Mouse (Mus musculus): Measurements from ENCODE around the gene Rspo3. TPM values are rescaled to one million over a fixed set of nuclear protein-coding genes. Genes with fewer than 3 reads are reported as not detected.

Rspo3 gene
- polyA plus RNA-seq (2012; rRNA removed) = 0.37 TPM in 1 of 2 replicates, not detected in the other

DNA sequence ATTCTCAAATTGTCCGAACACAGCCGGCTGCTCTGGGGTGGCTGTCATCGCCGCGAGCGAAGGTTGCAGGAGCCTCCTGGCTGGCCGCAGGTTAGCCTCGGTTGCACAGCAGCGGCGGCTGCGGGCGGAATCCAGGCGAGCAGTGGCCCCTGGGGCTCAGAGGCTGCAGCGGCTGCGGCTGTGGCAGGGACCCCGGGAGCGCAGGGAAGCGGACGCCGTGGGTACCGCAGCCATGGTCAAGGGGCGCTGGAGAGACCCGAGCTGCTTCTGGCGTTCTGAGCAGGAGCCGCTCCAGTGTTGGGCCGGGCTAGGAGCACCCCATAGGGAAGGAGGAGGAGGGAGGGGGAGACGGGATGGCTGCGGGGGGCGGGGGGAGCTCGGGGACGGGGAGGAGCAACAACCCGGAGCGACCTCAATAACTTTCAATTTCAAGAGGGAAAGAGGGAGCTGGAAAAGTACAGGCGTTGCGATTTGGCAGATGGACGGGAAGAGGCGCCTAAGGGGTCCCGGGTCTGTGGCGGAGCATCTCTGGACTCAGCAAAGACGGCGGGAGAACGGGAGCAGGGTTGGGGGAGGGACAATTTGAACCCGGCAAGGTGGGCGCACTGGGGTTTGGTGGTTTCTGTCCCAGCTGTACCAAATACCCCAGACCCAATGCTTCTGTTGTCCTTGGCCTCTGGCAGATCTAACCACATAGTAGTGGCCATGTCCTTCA lies at the start of gene Rspo3:
Gene Rspo3 (minus strand): TSS at position 322 of the 715 bp plus-strand sequence.
- H3K4me3 ChIP-seq (ENCODE audit: control insufficient read depth, low read depth, low read length) = peak within 1 kb of the TSS; percentile 53
- H3K27me3 ChIP-seq (ENCODE audit: control insufficient read depth, insufficient read depth, low read length) = 0 out of 2 replicates have a peak, but pooled peaks cover 4% of the 10 kb centered on the region
- no peak within 1 kb of the TSS for H3K27ac ChIP-seq (ENCODE audit: control insufficient read depth, insufficient read depth, low read depth, low read length)
- TF ChIP-seq CTCF (IDR thresholded peaks at IDR 0.05; ENCODE audit: control insufficient read depth, insufficient read depth, insufficient replicate concordance, low read depth, low read length) = no peak
- no peak for TF ChIP-seq POLR2A (IDR thresholded peaks at IDR 0.05; ENCODE audit: control insufficient read depth, low read depth, low read length)
- peaks cover 12% of the 10 kb centered on the region for H3K4me1 ChIP-seq (ENCODE audit: control insufficient read depth, insufficient read depth, low read length)
- no peaks in the 10 kb centered on the region for H3K36me3 ChIP-seq (ENCODE audit: control insufficient read depth, insufficient read depth, low read length)

DNA sequence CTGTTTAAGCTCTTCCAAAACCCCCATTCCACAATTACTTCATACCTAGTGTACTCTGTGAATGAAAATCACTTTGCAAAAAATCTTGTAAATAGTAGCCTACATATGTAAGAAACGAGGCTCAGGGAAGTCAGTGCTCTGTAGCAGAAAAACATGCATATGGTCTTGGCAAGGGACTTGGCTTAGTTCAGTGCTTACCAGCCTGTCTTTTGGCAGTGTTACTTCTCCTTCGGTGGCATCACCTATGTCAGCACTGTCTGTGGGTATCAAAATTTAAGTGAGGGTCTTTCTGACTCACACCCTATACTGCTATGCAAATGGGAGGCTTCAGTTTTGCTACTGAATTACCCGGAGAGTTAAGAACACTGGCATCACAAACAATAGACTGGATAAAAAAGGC lies 46.3 kb upstream of the Rspo3 start:
- no peaks in the 10 kb centered on the region for H3K27me3 ChIP-seq (ENCODE audit: control insufficient read depth, insufficient read depth, low read length)
- TF ChIP-seq CTCF (IDR thresholded peaks at IDR 0.05; ENCODE audit: control insufficient read depth, insufficient read depth, insufficient replicate concordance, low read depth, low read length) (no peak), POLR2A (IDR thresholded peaks at IDR 0.05; ENCODE audit: control insufficient read depth, low read depth, low read length) (no peak)
- no peaks in the 10 kb centered on the region for H3K36me3 ChIP-seq (ENCODE audit: control insufficient read depth, insufficient read depth, low read length)
- no peaks in the 10 kb centered on the region for H3K4me1 ChIP-seq (ENCODE audit: control insufficient read depth, insufficient read depth, low read length)
- no peak overlapping the region for H3K27ac ChIP-seq (ENCODE audit: control insufficient read depth, insufficient read depth, low read depth, low read length)
- no peak overlapping the region for H3K4me3 ChIP-seq (ENCODE audit: control insufficient read depth, low read depth, low read length)

DNA sequence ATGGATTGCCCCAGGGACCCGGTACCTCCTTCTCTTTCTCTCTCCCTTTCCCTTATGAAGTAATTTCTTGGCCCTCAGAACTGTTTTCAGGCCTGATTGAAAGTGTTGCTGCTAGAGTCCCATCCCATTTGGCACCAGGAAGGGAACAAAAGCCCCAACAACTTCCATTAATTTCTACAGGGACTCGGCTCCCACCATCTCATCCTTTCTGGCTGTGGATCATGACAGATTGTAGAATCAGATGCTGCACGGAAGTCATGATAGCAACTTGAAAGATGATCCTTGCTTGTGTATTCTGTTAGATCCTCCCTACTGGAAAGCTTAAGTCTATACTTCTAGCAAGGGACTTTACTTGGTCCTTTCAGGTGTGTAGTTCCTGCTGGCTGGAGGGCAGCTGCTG lies 45.8 kb upstream of the Rspo3 start:
- Histone ChIP-seq H3K4me1 (ENCODE audit: control insufficient read depth, insufficient read depth, low read length) (no peaks in the 10 kb centered on the region), H3K27ac (ENCODE audit: control insufficient read depth, insufficient read depth, low read depth, low read length) (no peak overlapping the region), H3K4me3 (ENCODE audit: control insufficient read depth, low read depth, low read length) (no peak overlapping the region), H3K27me3 (ENCODE audit: control insufficient read depth, insufficient read depth, low read length) (no peaks in the 10 kb centered on the region), H3K36me3 (ENCODE audit: control insufficient read depth, insufficient read depth, low read length) (no peaks in the 10 kb centered on the region)
- TF ChIP-seq CTCF (IDR thresholded peaks at IDR 0.05; ENCODE audit: control insufficient read depth, insufficient read depth, insufficient replicate concordance, low read depth, low read length) = no peak

DNA sequence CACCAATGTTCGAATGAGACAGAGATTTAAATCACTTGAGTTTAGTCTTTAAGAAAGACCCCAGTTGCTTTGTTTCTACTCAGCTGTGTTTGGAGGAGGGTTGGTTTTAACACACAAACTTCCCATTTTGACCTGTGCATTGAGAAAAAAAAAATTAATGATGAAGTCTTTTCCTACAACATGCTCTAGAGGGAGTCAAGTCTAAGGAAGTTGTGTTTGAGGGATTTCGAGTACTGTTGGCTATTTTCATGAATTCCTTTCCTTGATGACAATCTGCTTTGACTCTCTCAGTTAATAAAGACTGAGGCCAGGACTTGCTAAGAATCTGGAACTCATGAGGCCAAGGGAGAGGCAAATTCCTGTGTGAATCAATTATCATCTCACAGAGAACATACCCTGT lies 20.3 kb upstream of the Rspo3 start:
- Histone ChIP-seq H3K27me3 (ENCODE audit: control insufficient read depth, insufficient read depth, low read length) (no peaks in the 10 kb centered on the region), H3K36me3 (ENCODE audit: control insufficient read depth, insufficient read depth, low read length) (no peaks in the 10 kb centered on the region), H3K4me3 (ENCODE audit: control insufficient read depth, low read depth, low read length) (no peak overlapping the region), H3K4me1 (ENCODE audit: control insufficient read depth, insufficient read depth, low read length) (no peaks in the 10 kb centered on the region), H3K27ac (ENCODE audit: control insufficient read depth, insufficient read depth, low read depth, low read length) (no peak overlapping the region)
- no peak for TF ChIP-seq POLR2A (IDR thresholded peaks at IDR 0.05; ENCODE audit: control insufficient read depth, low read depth, low read length)
- no peak for TF ChIP-seq CTCF (IDR thresholded peaks at IDR 0.05; ENCODE audit: control insufficient read depth, insufficient read depth, insufficient replicate concordance, low read depth, low read length)

DNA sequence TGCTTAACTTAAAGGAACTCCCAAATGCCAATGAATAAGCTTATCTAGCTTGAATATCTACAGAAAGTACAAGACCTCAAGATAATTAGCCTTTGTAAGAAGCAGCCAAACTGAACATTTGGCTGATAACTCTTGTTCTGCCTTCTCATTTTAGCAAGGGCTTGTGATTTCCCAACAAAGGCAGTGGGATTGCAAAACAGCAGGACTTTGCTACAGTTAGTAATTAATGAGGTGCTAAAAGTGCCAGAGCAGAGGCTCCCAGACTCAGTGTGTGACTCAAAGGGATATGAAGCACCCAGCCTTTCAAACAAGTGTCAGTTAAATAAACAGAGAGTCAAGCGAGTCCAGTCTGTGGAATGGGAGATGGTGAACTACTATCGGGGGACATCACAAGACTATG lies 18.7 kb upstream of the Rspo3 start:
- H3K27ac ChIP-seq (ENCODE audit: control insufficient read depth, insufficient read depth, low read depth, low read length) = no peak overlapping the region
- TF ChIP-seq POLR2A (IDR thresholded peaks at IDR 0.05; ENCODE audit: control insufficient read depth, low read depth, low read length) (no peak), CTCF (IDR thresholded peaks at IDR 0.05; ENCODE audit: control insufficient read depth, insufficient read depth, insufficient replicate concordance, low read depth, low read length) (no peak)
- H3K4me3 ChIP-seq (ENCODE audit: control insufficient read depth, low read depth, low read length) = no peak overlapping the region
- H3K36me3 ChIP-seq (ENCODE audit: control insufficient read depth, insufficient read depth, low read length) = no peaks in the 10 kb centered on the region
- H3K27me3 ChIP-seq (ENCODE audit: control insufficient read depth, insufficient read depth, low read length) = no peaks in the 10 kb centered on the region
- no peaks in the 10 kb centered on the region for H3K4me1 ChIP-seq (ENCODE audit: control insufficient read depth, insufficient read depth, low read length)

DNA sequence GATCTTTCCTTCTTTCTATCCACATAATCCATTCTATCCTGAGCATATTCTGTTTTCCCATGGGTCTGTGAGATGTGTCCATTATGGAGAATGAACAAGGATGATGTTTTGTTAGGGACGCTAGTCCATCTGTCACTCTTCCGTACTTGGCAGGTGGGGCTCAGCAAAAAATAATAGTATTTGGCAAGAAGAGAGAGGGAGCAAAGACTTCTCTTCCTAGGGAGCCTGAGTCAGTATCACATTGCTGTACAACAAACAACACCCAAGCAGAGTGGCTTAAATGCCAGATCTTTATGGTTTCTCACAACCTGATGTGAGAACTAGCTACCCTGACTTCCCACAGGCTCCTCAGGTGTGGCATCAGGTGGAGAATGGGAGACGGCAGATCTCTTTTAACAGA lies 7.3 kb upstream of the Rspo3 start:
- Histone ChIP-seq H3K36me3 (ENCODE audit: control insufficient read depth, insufficient read depth, low read length) (no peaks in the 10 kb centered on the region), H3K27ac (ENCODE audit: control insufficient read depth, insufficient read depth, low read depth, low read length) (no peak overlapping the region), H3K4me1 (ENCODE audit: control insufficient read depth, insufficient read depth, low read length) (no peaks in the 10 kb centered on the region), H3K27me3 (ENCODE audit: control insufficient read depth, insufficient read depth, low read length) (no peaks in the 10 kb centered on the region), H3K4me3 (ENCODE audit: control insufficient read depth, low read depth, low read length) (no peak overlapping the region)
- no peak for TF ChIP-seq CTCF (IDR thresholded peaks at IDR 0.05; ENCODE audit: control insufficient read depth, insufficient read depth, insufficient replicate concordance, low read depth, low read length)
- no peak for TF ChIP-seq POLR2A (IDR thresholded peaks at IDR 0.05; ENCODE audit: control insufficient read depth, low read depth, low read length)

DNA sequence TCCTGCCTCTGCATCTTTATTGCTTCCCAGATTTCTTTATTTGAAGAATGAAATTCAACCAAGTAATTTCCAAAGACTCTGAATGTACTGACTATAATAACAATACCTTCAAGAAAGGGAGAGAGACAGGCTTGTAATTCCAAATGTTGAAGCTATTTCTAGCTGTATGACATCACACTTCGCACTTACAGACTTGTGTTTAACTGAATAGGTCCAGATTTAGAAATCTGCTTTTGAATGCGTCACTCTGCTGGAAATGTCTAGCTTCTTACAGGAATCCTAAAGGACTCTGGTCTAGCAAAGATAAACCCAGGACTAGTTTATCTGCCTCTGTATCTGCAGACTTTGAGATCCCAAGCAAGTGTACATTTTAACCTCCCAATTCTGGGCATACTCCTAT lies 3.8 kb upstream of the Rspo3 start:
- TF ChIP-seq POLR2A (IDR thresholded peaks at IDR 0.05; ENCODE audit: control insufficient read depth, low read depth, low read length) = no peak
- TF ChIP-seq CTCF (IDR thresholded peaks at IDR 0.05; ENCODE audit: control insufficient read depth, insufficient read depth, insufficient replicate concordance, low read depth, low read length) = no peak
- Histone ChIP-seq H3K36me3 (ENCODE audit: control insufficient read depth, insufficient read depth, low read length) (no peaks in the 10 kb centered on the region), H3K27ac (ENCODE audit: control insufficient read depth, insufficient read depth, low read depth, low read length) (no peak overlapping the region), H3K4me3 (ENCODE audit: control insufficient read depth, low read depth, low read length) (no peak overlapping the region), H3K4me1 (ENCODE audit: control insufficient read depth, insufficient read depth, low read length) (peaks cover 3% of the 10 kb centered on the region), H3K27me3 (ENCODE audit: control insufficient read depth, insufficient read depth, low read length) (no peaks in the 10 kb centered on the region)

Measured in testis, adult 2 months (tissue).